Mouse (Mus musculus) lung, embryonic 16.5 days (tissue): ENCODE measurements around the gene Nr1h2. TPM values are rescaled to one million over a fixed set of nuclear protein-coding genes. Genes with fewer than 3 reads are reported as not detected.

Experiments used
- ATAC-seq: fragments of 200-750 bp; cut with Nextera tagmentation; 2 replicates; pipeline ENCODE4 v1.8.0; 2017; ENCODE audit warnings: low read depth, mild to moderate bottlenecking, moderate library complexity
- H3K27ac ChIP-seq: fragments of 300-500 bp; sonication (generic); 2 replicates; pipeline ENCODE4 v1.5.1; 2014; ENCODE audit warnings: mild to moderate bottlenecking, control low read depth, low read length
- H3K27me3 ChIP-seq: fragments of 300-500 bp; sonication (generic); 2 replicates; pipeline ENCODE4 v1.6.1; 2014; ENCODE audit warnings: low read depth, low read length, mixed read lengths; ENCODE audit not compliant: control insufficient read depth, insufficient read depth
- H3K36me3 ChIP-seq: fragments of 300-500 bp; sonication (generic); 2 replicates; pipeline ENCODE4 v1.6.1; 2014; ENCODE audit warnings: low read length; ENCODE audit not compliant: control insufficient read depth, insufficient read depth
- H3K4me1 ChIP-seq: fragments of 300-500 bp; sonication (generic); replicated peaks from 2 replicates; pipeline ENCODE4 v1.6.1; 2014; ENCODE audit warnings: low read length, mixed read lengths; ENCODE audit not compliant: control insufficient read depth, insufficient read depth
- H3K4me2 ChIP-seq: fragments of 300-500 bp; sonication (generic); 2 replicates; pipeline ENCODE4 v1.6.1; 2014; ENCODE audit warnings: low read depth, low read length, control low read depth
- H3K4me3 ChIP-seq: fragments of 300-500 bp; sonication (generic); 2 replicates; pipeline ENCODE4 v1.5.1; 2014; ENCODE audit warnings: mild to moderate bottlenecking, low read length, control low read depth
- H3K9ac ChIP-seq: fragments of 300-500 bp; sonication (generic); 2 replicates; pipeline ENCODE4 v1.6.1; 2014; ENCODE audit warnings: low read length, control low read depth
- H3K9me3 ChIP-seq: fragments of 300-500 bp; sonication (generic); 2 replicates; pipeline ENCODE4 v1.6.1; 2016; ENCODE audit warnings: low read length; ENCODE audit not compliant: control insufficient read depth
- WGBS: fragments of 180-500 bp; shearing (Covaris S2); extraction: QIAGEN DNeasy Blood & Tissue Kit; methylation state at CpG from one replicate; pipeline ENCODE4 v1.1.7; 2014; 5-methylcytosine and 5-hydroxymethylcytosine counted together
- polyA plus RNA-seq: library from polyadenylated mRNA; unstranded; fragments of >200 nt; fragmentation: Nextera tagmentation; extraction: Ambion mirVana; gene quantifications from 2 replicates; pipeline ENCODE4 v1.2.1, GENCODE M21; 2015

Gene Nr1h2
- polyA plus RNA-seq, 1 experiment from 2014 or later = 87.0 TPM

DNA sequence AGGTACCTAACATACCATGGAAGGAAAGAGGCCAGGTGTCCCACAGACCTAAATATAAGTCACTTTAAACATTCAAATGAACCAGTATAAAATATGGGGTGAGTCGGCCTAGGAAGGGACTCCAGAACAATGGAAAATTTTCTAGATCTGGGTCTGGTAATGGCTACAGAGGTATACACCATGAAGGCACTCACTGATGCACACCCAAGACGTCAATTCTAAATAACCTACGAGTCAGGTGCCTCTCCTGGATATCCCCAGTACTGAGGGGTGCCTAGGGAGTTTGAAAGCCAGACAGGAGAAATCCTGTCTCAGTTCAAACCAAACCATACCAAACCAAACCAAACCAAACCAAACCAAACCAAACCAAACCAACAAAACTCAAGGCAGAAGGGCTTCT lies 23.2 kb downstream of the Nr1h2 start:
- peaks cover 3% of the 10 kb centered on the region; the same call in 1 of the 2 replicates for H3K27me3 ChIP-seq
- ATAC-seq = no peak
- no peak overlapping the region for H3K27ac ChIP-seq
- no peak overlapping the region for H3K9ac ChIP-seq
- H3K4me3 ChIP-seq = no peak overlapping the region
- peaks cover 8% of the 10 kb centered on the region; the same call in 1 of the 2 replicates for H3K4me1 ChIP-seq
- H3K4me2 ChIP-seq = no peak overlapping the region
- H3K36me3 ChIP-seq = peaks cover 12% of the 10 kb centered on the region
- no peaks in the 10 kb centered on the region for H3K9me3 ChIP-seq
- WGBS = 70% methylated on average over 3 of the region's 3 CpGs

DNA sequence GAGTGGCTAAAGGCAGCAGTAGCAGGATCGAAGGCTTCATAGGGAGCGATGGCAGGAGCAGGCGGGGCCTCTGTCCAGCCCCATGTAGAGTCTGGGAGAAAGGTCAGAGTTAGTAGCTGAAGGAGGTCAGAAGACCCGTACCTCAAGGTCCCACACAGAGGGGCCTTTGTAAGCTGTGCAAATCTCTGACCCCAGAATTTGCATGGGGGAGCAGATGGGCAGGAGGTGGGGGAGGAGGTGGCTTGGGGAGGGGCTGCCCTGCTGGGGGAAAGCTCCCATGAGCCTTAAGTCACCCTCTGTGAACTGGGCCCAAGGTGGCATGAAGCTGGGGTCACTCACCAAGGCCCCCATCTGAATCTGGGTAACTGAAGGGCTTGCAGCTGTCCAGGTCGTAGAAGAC lies 24.2 kb downstream of the Nr1h2 start:
- no peak overlapping the region for H3K27ac ChIP-seq
- H3K4me2 ChIP-seq = no peak overlapping the region
- no peaks in the 10 kb centered on the region for H3K9me3 ChIP-seq
- peaks cover 16% of the 10 kb centered on the region; the same call in 1 of the 2 replicates for H3K4me1 ChIP-seq
- WGBS = 49% methylated on average over 5 of the region's 5 CpGs
- H3K27me3 ChIP-seq = peaks cover 6% of the 10 kb centered on the region; the same call in 1 of the 2 replicates
- peaks cover 4% of the 10 kb centered on the region for H3K36me3 ChIP-seq
- ATAC-seq = no peak
- H3K4me3 ChIP-seq = no peak overlapping the region
- no peak overlapping the region for H3K9ac ChIP-seq

DNA sequence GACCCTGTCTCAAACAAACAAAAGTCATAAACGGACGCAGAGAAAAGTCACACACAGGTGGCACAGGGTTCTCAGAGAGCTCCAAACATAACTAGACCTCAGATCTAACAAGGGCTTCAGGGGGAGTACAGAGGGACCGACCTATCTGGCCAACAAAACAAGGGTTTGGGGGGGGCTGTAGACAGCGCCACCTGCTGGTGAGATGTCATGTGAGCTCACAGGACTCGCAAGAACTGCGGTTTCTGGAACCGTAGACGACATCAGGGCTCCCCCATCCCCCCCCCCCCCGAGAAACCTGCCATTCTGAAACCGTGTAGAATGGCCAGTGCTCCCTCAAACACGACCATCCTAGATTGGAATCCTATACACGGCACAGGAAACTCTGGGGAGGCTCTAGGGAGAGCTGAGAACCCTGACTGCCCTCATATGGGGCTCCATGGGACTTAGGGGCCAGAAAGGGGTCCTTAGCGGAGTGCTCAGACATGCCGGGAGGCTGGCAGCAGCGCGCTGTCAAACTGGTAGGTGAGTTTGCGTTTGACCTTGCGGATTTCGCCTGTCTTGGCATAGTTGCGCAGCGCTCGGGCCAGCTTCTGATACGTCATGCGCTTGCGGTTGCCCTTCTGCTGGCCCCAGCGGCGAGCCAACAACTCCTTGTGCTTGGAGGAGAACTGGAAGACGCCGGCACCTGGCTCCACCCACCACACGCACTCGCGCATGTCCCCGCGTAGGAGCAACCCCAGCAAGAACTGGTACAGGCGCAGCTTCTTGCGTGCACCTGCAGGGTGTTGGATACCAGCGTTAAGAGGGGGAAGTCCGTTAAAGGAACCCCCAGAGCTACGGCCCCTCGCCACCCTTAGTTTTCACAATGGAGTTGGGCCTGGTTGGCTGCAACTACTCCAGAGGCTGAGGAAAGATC lies 26.0 kb downstream of the Nr1h2 start:
- H3K27me3 ChIP-seq = peaks cover 17% of the 10 kb centered on the region; the same call in 1 of the 2 replicates

DNA sequence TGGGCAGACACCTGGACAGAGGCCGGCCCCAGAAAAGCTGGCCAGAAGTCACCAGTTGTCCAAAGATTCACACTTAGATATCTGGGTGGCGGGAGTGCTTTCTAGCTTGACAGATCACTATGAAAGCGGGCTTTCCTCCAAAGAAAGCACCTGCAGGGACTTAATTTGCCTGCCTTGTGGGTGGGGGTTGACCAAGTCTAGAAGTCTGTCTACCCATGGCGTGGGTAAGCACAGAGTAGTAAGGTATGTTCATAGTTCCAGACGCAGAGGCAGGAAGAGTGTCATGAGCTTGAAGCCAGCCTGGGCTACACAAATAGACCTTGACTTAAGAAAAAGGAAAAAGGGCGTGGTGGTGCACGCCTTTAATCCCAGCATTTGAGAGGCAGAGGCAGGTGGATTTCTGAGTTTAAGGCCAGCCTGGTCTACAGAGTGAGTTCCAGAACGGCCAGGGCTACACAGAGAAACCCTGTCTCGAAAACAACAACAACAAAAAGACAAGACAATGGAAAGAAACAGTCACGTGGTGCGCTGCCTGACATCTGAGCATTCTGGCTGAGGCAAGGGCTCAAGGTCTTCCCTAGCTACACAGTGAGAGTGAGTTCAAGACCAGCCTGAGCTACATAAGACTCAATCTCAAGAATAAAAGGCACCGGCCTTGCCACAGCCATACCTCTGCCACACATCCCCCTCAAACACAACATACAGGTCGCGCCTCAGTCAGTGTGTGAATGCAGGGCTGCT lies 27.2 kb downstream of the Nr1h2 start:
- Histone ChIP-seq H3K9me3 (no peaks in the 10 kb centered on the region), H3K36me3 (no peaks in the 10 kb centered on the region), H3K27me3 (peaks cover 25% of the 10 kb centered on the region), H3K9ac (no peak overlapping the region), H3K4me2 (no peak overlapping the region), H3K27ac (no peak overlapping the region), H3K4me3 (no peak overlapping the region), H3K4me1 (peaks cover 18% of the 10 kb centered on the region; the same call in 1 of the 2 replicates)
- WGBS = 88% methylated on average over 14 of the region's 14 CpGs
- ATAC-seq = no peak

More for the DNA sequence above, 26.0 kb downstream of the Nr1h2 start:
- H3K9me3 ChIP-seq = no peaks in the 10 kb centered on the region
- H3K36me3 ChIP-seq = no peaks in the 10 kb centered on the region
- H3K9ac ChIP-seq = peak overlapping the region; percentile 57
- H3K4me3 ChIP-seq = peak overlapping the region; percentile 36
- H3K4me1 ChIP-seq = peaks cover 18% of the 10 kb centered on the region; the same call in 1 of the 2 replicates
- peak overlapping the region; percentile 63 for H3K4me2 ChIP-seq
- peak; percentile 41; the same call in 1 of the 2 replicates for ATAC-seq
- H3K27ac ChIP-seq = no peak overlapping the region
- WGBS = 4% methylated on average over 40 of the region's 40 CpGs

DNA sequence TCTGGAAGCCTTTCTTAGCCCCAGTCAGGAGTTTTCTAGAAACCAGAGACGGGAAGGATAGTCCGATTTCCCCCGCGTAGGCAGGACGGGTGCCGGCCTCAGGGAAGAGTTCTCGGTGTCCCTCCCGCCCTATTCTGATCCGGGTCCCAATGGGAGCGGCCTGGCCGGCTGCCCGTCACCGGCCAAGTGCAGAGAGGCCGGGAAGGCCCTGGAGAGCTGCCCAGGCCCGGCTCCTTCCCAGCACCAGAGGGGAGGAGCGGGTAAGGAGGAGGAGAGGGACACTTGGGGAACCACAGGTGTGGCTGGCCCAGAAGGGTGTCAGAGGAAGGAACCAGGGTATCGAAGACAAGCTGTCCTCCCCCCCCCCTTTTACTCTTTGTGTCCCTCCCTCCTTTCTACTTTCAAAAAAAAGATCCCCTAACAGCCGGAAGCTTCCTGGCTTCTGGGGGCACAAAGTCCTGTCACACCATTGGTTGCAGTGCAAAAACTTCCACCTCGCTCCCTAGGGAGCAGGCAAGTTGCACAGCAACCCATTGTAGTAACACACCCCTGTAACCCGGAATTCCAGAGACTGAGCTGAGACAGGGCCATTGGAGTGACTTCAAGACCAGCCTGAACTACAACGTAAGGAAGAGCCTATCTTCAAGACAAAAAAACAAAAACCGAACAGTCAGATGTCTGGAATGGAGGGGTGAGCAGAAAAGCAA lies 28.5 kb downstream of the Nr1h2 start:
- peaks cover 21% of the 10 kb centered on the region for H3K4me1 ChIP-seq
- peak overlapping the region; percentile 50 for H3K4me2 ChIP-seq
- peak; percentile 84 for ATAC-seq
- no peaks in the 10 kb centered on the region for H3K36me3 ChIP-seq
- WGBS = 10% methylated on average over 22 of the region's 22 CpGs
- no peaks in the 10 kb centered on the region for H3K9me3 ChIP-seq
- peak overlapping the region; percentile 66 for H3K27ac ChIP-seq
- peak overlapping the region; percentile 9 for H3K4me3 ChIP-seq
- H3K9ac ChIP-seq = peak overlapping the region; percentile 63
- H3K27me3 ChIP-seq = peaks cover 32% of the 10 kb centered on the region

DNA sequence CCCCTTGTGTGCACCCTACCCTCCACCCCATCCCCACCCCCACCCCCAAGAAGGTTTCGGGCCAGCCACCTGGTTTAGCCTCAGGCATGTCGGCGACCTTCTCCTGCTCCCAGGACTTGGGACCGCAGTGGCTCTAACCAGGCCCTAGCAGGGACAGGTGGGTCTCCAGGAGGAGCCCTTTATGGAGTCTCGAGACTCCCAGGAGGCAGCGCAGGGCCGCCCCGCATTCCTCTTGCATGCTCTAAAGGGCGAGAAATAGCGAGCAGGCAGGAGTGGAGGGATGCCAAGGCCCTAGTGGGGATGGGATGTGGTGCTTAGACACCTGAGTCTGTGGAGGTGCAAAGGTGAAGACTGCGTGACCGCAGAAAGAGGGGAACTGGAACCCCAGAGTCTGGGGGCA lies 29.2 kb downstream of the Nr1h2 start, which contains the start of gene Mybpc2:
Gene Mybpc2, minus strand, starts transcription at position 155 of the 400 bp plus-strand sequence.
- 25% methylated on average over 12 of the region's 12 CpGs for WGBS
- Histone ChIP-seq H3K9ac (peak within 1 kb of the TSS; percentile 63), H3K27me3 (peaks cover 32% of the 10 kb centered on the region), H3K36me3 (no peaks in the 10 kb centered on the region), H3K4me3 (peak within 1 kb of the TSS; percentile 9), H3K4me1 (peaks cover 21% of the 10 kb centered on the region), H3K27ac (peak within 1 kb of the TSS; percentile 66), H3K4me2 (peak within 1 kb of the TSS; percentile 50), H3K9me3 (no peaks in the 10 kb centered on the region)
- peak; percentile 20; the same call in 1 of the 2 replicates for ATAC-seq

DNA sequence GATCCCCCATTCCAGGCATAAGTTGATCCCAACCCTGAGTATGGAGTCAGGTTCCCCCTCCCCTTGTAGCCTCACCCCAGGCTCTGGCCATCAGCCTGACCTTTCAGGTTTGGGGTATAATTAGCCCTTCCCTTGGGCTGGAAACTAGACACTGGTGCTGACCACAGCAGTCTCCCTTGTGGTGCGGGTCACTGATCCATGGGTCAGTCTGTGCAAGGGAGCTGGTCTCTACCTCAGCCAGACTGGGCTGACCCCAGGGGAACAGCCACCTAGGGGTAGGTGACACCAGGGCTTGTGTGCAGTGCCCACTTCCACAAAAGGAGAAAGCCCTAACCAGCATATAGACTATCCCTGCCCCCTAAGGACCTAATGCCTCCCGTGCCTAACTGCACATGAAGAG lies 30.7 kb downstream of the Nr1h2 start:
- H3K9me3 ChIP-seq = no peaks in the 10 kb centered on the region
- H3K36me3 ChIP-seq = no peaks in the 10 kb centered on the region
- H3K9ac ChIP-seq = no peak overlapping the region
- 70% methylated on average over 2 of the region's 2 CpGs for WGBS
- ATAC-seq = no peak
- H3K4me1 ChIP-seq = peaks cover 21% of the 10 kb centered on the region
- H3K4me2 ChIP-seq = no peak overlapping the region
- H3K27ac ChIP-seq = no peak overlapping the region
- no peak overlapping the region for H3K4me3 ChIP-seq
- H3K27me3 ChIP-seq = peaks cover 29% of the 10 kb centered on the region

DNA sequence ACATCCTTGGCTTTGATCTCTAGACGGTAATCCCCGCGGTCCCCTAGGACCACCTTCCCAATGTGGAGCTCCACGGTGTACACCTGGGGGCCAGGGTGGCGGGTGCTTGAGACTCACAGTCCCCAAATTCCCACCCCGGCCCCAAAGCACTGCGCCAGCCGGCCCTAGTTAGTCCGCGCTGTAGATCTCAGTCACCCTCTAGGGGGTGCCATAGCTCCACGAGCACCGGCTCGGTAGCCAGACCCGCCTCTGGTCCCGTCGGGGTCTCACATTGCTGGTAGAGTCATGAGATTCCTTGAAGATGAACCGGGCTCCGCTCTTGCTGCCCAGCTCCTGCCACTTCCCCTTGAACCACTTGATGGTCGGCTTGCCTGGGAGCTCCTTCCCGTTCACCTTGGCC lies 32.0 kb downstream of the Nr1h2 start:
- Histone ChIP-seq H3K36me3 (no peaks in the 10 kb centered on the region), H3K27me3 (peaks cover 29% of the 10 kb centered on the region), H3K4me1 (peaks cover 16% of the 10 kb centered on the region), H3K4me3 (no peak overlapping the region), H3K9ac (peak overlapping the region; percentile 46), H3K9me3 (no peaks in the 10 kb centered on the region), H3K27ac (no peak overlapping the region), H3K4me2 (peak overlapping the region; percentile 32; the same call in 1 of the 2 replicates)
- WGBS = 2% methylated on average over 20 of the region's 20 CpGs
- ATAC-seq = peak; percentile 35
